Mouse (Mus musculus) G1E-ER4 (cell line): ENCODE results near the gene Sh2d3c. TPM values are rescaled to one million over a fixed set of nuclear protein-coding genes. Genes with fewer than 3 reads are reported as not detected.

Experiments used
- GATA1 ChIP-seq: IDR thresholded peaks from one replicate; pipeline ENCODE4 v1.8.0; 2012; ENCODE audit warnings: low read length, inconsistent platforms
- polyA plus RNA-seq: library from polyadenylated mRNA; stranded (reverse); fragments of >175 nt; gene quantifications from 2 replicates; pipeline ENCODE4 v1.2.3, GENCODE M21; 2012

Gene Sh2d3c
- polyA plus RNA-seq, 1 experiment: not detected

GRCm38 (mm10) chr2:32712586-32712933 lies 8.3 kb upstream of the Sh2d3c start:
- no peak for TF ChIP-seq GATA1

DNA sequence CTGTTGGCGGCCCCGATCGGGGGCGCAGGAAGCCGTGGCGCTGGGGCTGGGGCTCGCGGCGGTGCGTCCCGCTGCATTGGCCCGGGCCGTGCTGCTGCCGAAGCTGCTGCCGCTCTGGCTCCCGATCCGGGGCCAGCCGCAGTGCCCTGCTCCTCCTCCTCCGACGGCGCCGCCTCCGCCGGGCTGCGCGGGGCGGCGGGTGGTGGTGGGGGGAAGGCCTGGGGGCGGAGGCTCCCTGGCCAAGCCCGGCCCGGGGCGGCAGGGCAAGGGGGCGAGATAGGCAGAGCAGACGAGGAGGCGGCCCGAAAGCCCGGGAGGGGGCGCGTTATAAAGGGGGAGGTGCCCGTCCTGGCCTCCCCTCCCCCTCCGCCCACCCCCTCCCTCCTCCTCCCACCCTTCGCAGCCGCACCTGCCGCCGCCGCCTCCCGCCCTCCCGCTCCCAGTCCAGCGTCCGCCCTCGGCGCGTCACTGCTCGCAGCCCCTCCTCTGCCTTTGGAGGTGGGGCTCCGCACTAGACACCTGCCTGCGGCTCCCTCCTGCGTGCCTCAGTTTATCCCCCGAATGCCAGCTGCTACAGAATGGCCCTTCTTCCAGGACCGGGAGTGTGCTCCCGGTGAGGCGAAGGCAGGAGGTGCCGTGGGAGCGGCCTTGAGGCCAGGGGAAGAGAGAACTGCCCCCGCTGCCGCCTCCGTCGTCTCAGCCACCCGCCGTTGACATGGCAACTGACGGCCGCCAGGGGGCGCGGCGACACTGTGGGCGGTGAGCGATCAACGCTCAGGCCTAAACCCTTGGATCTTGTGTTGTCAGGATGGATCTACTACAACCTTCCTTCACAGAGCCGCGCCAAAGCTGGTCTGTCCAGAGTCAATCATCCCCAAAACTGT lies 7.7 kb upstream of the Sh2d3c start, which contains the start of gene Cdk9:
Cdk9 (minus strand) TSS at position 143 of the 884 bp plus-strand sequence.
- TF ChIP-seq GATA1: no peak

DNA sequence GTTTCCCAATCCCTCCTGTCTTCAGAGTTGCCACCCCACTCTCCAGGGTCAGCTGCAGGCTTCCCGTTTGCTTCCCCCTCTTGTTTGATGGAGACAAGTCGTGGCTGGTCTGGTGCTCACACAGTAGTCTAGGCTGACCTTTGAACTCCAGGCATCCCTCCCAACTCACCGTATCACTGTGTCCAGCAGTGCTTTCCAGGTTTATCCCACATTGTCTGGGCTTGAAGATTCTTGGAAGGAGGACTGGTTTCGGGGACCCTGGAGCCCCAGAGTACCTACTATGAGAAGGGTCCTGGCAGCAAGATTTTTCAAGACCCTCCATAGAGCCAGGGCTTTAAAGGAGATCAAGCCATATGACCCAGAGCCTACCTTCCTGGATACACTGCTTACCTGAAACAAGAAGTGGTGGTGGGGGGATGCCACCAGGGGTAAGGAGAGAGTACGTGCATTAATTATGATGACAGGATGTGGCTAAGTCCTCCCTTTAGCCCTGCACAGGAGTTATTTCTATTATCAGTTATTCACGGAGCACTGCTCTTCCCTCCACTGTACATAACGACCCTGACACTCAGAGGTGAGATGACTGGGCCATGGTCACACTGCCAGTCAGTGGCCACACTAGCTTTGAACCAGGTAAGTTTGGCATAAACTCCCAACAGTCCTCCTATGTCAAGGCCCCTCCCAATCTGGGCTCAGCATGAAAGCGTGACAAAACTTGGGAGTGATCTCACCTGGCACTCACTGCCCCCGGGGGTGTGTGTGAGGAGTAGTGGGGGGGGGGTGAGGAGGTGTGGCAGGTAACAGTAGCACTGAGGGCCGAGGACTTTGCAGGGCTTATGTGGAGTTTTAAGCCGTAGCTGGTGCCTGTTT lies 6.5 kb upstream of the Sh2d3c start:
- no peak for TF ChIP-seq GATA1

- TF ChIP-seq GATA1: no peak
Measured at GRCm38 (mm10) chr2:32714987-32715425, 5.8 kb upstream of the Sh2d3c start.

DNA sequence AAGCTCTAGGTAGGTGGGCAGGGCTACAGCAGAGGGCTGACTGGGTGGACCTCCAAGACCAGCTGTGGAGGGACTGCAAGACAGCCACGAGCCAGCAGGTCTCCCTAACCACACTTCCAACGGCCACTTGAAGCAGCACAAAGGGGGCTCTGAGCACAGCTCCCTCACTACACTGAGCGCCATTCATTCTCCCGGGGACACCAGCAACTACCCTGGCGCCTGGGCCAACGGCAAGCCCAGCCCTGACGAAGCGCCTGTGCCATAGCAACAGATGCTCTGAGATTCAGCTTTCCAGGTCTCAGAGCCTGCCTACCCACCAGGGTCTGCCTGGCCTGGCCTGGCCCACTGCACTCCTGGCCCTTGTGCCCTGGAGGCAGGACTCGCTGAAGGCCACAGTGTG lies 2.1 kb upstream of the Sh2d3c start:
- TF ChIP-seq GATA1: no peak

DNA sequence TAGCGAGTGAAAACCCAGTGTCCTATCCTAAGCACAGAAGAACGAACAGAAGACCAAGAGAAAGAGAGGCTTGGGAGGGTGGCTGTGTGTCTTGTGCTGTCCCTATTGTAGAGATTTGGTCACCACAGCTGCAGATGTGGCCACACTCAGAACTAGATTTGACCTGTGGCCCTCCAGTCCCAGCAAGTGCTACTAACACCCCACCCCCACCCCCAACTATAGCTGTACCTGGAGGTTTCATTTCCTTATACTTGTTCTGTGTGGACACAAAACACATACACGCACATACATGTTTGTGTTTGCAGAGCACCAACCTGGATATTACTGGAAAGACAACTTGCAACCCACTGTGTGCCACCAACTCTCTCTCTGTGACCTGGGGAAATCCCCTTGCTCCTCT lies 802 bp upstream of the Sh2d3c start:
- no peak for TF ChIP-seq GATA1

DNA sequence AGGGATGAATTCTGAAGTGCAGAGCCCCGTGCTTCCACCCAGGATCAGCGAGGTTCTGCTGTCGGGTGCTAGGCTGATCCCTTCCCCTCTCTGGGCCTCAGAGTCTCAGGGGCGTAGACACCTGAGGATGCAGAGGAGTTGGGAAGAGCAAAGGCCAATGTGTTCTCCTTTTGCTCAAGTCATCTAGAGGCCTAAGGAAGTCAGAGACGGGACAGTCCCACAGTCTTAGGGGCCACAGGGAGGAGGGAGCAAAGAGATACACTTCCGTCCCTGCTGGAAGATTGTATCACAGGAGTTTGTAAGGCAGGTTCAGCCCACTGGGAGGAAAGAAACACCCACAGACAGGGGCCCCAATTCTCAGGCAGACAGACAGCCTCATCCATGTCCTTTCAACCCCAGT lies 1.2 kb downstream of the Sh2d3c start:
- no peak for TF ChIP-seq GATA1

GRCm38 (mm10) chr2:32722581-32722980 lies 1.7 kb downstream of the Sh2d3c start:
- TF ChIP-seq GATA1: no peak

GRCm38 (mm10) chr2:32724149-32724548 lies 3.3 kb downstream of the Sh2d3c start:
- TF ChIP-seq GATA1: no peak

DNA sequence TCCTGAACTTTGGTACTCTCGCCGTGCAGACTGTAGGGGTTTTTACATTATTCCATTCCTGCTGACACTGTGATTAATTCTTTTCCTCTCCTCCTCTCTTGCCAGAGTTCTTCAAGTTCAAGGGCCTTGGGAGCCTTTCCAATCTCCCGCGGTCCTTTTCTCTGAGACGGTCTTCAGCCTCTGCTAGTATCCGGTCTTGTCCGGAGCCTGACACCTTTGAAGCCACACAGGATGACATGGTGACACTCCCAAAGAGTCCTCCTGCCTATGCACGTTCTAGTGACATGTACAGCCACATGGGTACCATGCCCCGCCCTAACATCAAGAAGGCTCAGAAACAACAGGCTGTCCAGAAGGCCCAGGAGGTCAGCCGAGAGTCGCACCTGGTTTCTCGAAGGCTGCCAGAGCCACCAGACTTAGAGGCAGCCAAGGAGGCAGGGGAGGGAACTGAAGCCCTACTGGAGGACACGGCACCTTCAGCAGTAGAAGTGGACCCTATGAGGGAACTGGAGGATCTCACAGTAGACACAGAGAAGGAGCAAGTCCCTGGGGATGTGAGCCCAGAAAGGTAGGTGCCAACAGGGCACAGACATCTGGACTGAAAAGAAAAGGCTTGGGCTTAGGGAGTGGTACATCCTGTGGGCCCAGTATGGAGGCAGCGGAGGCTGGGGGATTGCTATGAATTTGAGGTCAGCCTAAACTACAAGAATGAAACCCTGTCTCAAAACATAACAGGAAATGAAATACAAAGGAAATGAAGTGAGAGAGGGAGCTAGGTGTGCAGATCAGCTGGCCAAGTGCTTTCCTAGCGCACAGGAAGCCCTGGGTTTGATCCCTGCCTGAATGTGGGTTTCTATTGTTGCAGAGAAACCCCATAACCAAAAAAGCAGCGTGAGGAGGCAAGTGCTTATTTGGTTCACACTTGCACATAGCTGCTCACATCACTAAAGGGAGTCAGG lies 4.3 kb downstream of the Sh2d3c start:
- TF ChIP-seq GATA1: no peak

- TF ChIP-seq GATA1: no peak
Measured at GRCm38 (mm10) chr2:32727435-32727834, 6.6 kb downstream of the Sh2d3c start.

GRCm38 (mm10) chr2:32728463-32728862 lies 7.6 kb downstream of the Sh2d3c start:
- no peak for TF ChIP-seq GATA1

DNA sequence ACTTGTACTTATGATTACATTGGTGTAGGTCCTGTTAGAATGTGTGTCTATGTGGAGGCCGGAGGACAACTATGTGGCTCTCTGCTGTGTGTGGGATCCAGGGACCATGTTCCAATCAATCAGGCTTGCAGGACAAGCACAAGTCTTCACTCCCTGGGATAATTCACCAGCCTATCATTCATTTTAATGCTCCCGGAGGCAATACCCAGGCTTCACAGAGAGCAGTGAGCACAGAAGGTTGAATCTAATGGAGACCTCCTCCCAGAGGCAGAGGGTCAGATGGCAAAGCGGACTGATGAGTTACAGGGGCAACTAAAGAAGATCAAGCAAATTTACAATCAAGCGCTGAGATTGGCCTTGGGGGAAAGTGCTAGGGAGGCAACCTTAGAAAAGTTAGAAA lies 8.7 kb downstream of the Sh2d3c start:
- no peak for TF ChIP-seq GATA1

GRCm38 (mm10) chr2:32730854-32731253 lies 10.0 kb downstream of the Sh2d3c start:
- no peak for TF ChIP-seq GATA1

DNA sequence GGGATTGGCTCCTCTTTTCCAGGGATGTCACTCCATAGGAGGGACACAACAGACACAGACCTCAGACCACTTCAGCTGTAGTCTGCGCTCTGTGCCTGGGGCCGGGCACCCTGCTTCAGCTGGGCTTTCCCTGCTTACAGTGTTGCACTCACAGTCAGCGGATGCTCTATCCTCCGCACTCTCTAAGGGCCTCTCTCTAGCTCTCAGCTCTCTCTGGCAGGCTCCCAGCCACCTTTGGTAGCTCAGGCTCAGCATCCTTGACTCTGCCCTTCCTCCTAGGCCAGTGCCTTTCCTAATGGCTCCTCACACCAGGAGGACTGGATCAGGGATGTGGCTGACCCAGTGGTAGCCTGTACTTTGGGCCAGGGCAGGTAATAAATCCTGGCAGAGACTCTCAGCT lies 11.1 kb downstream of the Sh2d3c start:
- TF ChIP-seq GATA1: no peak
